Mouse (Mus musculus): ENCODE measurements around the gene Nmur1. TPM values are rescaled to one million over a fixed set of nuclear protein-coding genes. Genes with fewer than 3 reads are reported as not detected.

The Nmur1 gene
- total and polyA plus RNA-seq, 3 experiments: not detected

GRCm38 (mm10) chr1:86447596-86448171 lies 21.7 kb upstream of the Nmur1 start:
- Histone ChIP-seq H3K27ac (ENCODE audit: control insufficient read depth, low read depth, low read length) (no peak overlapping the region), H3K4me3 (ENCODE audit: control insufficient read depth in 1 of 2, insufficient read depth in 1 of 2, low read depth in 2 of 2, low read length in 2 of 2) (no peak overlapping the region), H3K9ac (ENCODE audit: control insufficient read depth, low read depth, low read length, poor library complexity, severe bottlenecking) (no peak overlapping the region), H3K4me1 (ENCODE audit: control insufficient read depth in 1 of 2, insufficient read depth in 2 of 2, low read length in 2 of 2) (peaks cover 0 to 18% of the 10 kb centered on the region in 2 experiments; a peak in 3 of 4 replicates), H3K79me2 (ENCODE audit: control insufficient read depth, insufficient read depth, low read length, poor library complexity) (peaks cover 3% of the 10 kb centered on the region; the same call in 1 of the 2 replicates), H3K9me3 (replicated peaks; ENCODE audit: insufficient read depth, low read length) (no peaks in the 10 kb centered on the region), H3K36me3 (ENCODE audit: control insufficient read depth in 1 of 2, insufficient read depth in 2 of 2, low read length in 2 of 2) (peaks cover 0 to 15% of the 10 kb centered on the region in 2 experiments; a peak in 2 of 4 replicates), H3K27me3 (ENCODE audit: control insufficient read depth in 1 of 2, insufficient read depth in 2 of 2, low read length in 2 of 2) (no peaks in the 10 kb centered on the region)
- no peak for DNase-seq (ENCODE audit: low read depth, low spot score)
- TF ChIP-seq ZC3H11A (IDR thresholded peaks at IDR 0.05; ENCODE audit: low read depth, low read length): no peak
- TF ChIP-seq USF2 (IDR thresholded peaks at IDR 0.05; ENCODE audit: borderline replicate concordance in 1 of 2, insufficient read depth in 1 of 2, low read depth in 1 of 2, low read length in 2 of 2): no peak
- no peak for TF ChIP-seq KAT2A (conservative IDR thresholded peaks at IDR 0.05; ENCODE audit: low read depth, low read length)
- TF ChIP-seq TAL1 (IDR thresholded peaks at IDR 0.05; ENCODE audit: low read length): no peak
- TF ChIP-seq RAD21 (IDR thresholded peaks at IDR 0.05; ENCODE audit: low read depth, low read length): no peak
- no peak for TF ChIP-seq CHD2 (IDR thresholded peaks at IDR 0.05; ENCODE audit: low read length)
- no peak for TF ChIP-seq GABPA (IDR thresholded peaks at IDR 0.05; ENCODE audit: low read depth, low read length)
- TF ChIP-seq NRF1 (IDR thresholded peaks at IDR 0.05; ENCODE audit: insufficient read depth, low read depth, low read length, poor library complexity, severe bottlenecking): no peak
- TF ChIP-seq CTCF (IDR thresholded peaks at IDR 0.05 in 2 of 3, conservative IDR thresholded peaks at IDR 0.05 in 1 of 3; ENCODE audit: control insufficient read depth in 1 of 3, insufficient read depth in 1 of 3, low read depth in 2 of 3, low read length in 3 of 3, poor library complexity in 1 of 3, severe bottlenecking in 1 of 3): no peak
- no peak for TF ChIP-seq HCFC1 (IDR thresholded peaks at IDR 0.05; ENCODE audit: low read depth, low read length)
- TF ChIP-seq JUND (IDR thresholded peaks at IDR 0.05; ENCODE audit: low read depth, low read length): no peak
- TF ChIP-seq ZMIZ1 (IDR thresholded peaks at IDR 0.05; ENCODE audit: low read depth, low read length): no peak
- TF ChIP-seq SMC3 (IDR thresholded peaks at IDR 0.05; ENCODE audit: low read depth, low read length): no peak
- no peak for TF ChIP-seq POLR2AphosphoS5 (IDR thresholded peaks at IDR 0.05; ENCODE audit: borderline replicate concordance, low read depth, low read length)

- Histone ChIP-seq H3K27ac (ENCODE audit: control insufficient read depth, low read depth, low read length) (peak overlapping the region; percentile 90), H3K36me3 (ENCODE audit: control insufficient read depth in 1 of 2, insufficient read depth in 2 of 2, low read length in 2 of 2) (peaks cover 0 to 19% of the 10 kb centered on the region in 2 experiments; a peak in 2 of 4 replicates), H3K79me2 (ENCODE audit: control insufficient read depth, insufficient read depth, low read length, poor library complexity) (peaks cover 11% of the 10 kb centered on the region; the same call in 1 of the 2 replicates), H3K4me3 (ENCODE audit: control insufficient read depth in 1 of 2, insufficient read depth in 1 of 2, low read depth in 2 of 2, low read length in 2 of 2) (peak overlapping the region; percentile 58 to 71), H3K9ac (ENCODE audit: control insufficient read depth, low read depth, low read length, poor library complexity, severe bottlenecking) (peak overlapping the region; percentile 92), H3K9me3 (replicated peaks; ENCODE audit: insufficient read depth, low read length) (no peaks in the 10 kb centered on the region), H3K4me1 (ENCODE audit: control insufficient read depth in 1 of 2, insufficient read depth in 2 of 2, low read length in 2 of 2) (peaks cover 0 to 21% of the 10 kb centered on the region in 2 experiments; a peak in 2 of 4 replicates), H3K27me3 (ENCODE audit: control insufficient read depth in 1 of 2, insufficient read depth in 2 of 2, low read length in 2 of 2) (no peaks in the 10 kb centered on the region)
- no peak for DNase-seq (ENCODE audit: low read depth, low spot score)
- TF ChIP-seq NELFE (IDR thresholded peaks at IDR 0.05; ENCODE audit: low read depth, low read length) (no peak), GABPA (IDR thresholded peaks at IDR 0.05; ENCODE audit: low read depth, low read length) (no peak), TBP (IDR thresholded peaks at IDR 0.05; ENCODE audit: low read depth, low read length) (no peak), MAX (IDR thresholded peaks at IDR 0.05; ENCODE audit: low read length) (no peak), EP300 (IDR thresholded peaks at IDR 0.05; ENCODE audit: low read depth in 1 of 2, low read length in 2 of 2) (no peak), TAL1 (IDR thresholded peaks at IDR 0.05; ENCODE audit: low read length) (no peak), E2F4 (IDR thresholded peaks at IDR 0.05; ENCODE audit: borderline replicate concordance, low read depth, low read length) (no peak), CHD1 (IDR thresholded peaks at IDR 0.05; ENCODE audit: low read depth, low read length) (no peak), ZKSCAN1 (IDR thresholded peaks at IDR 0.05; ENCODE audit: low read depth, low read length) (no peak), GATA1 (IDR thresholded peaks at IDR 0.05; ENCODE audit: low read depth, low read length) (no peak), POLR2AphosphoS5 (IDR thresholded peaks at IDR 0.05; ENCODE audit: borderline replicate concordance, low read depth, low read length) (no peak), KAT2A (conservative IDR thresholded peaks at IDR 0.05; ENCODE audit: low read depth, low read length) (no peak), MEF2A (IDR thresholded peaks at IDR 0.05; ENCODE audit: extremely low read depth, insufficient replicate concordance, low read depth, low read length, poor library complexity, severe bottlenecking) (no peak), CHD2 (IDR thresholded peaks at IDR 0.05; ENCODE audit: low read length) (no peak), UBTF (IDR thresholded peaks at IDR 0.05; ENCODE audit: borderline replicate concordance, insufficient read depth, low read depth, low read length) (no peak), USF2 (IDR thresholded peaks at IDR 0.05; ENCODE audit: borderline replicate concordance in 1 of 2, insufficient read depth in 1 of 2, low read depth in 1 of 2, low read length in 2 of 2) (no peak), CTCF (IDR thresholded peaks at IDR 0.05 in 2 of 3, conservative IDR thresholded peaks at IDR 0.05 in 1 of 3; ENCODE audit: control insufficient read depth in 1 of 3, insufficient read depth in 1 of 3, low read depth in 2 of 3, low read length in 3 of 3, poor library complexity in 1 of 3, severe bottlenecking in 1 of 3) (no peak), TCF12 (IDR thresholded peaks at IDR 0.05; ENCODE audit: low read depth, low read length) (no peak), HCFC1 (IDR thresholded peaks at IDR 0.05; ENCODE audit: low read depth, low read length) (no peak)
These were observed 17.6 kb upstream of the Nmur1 start for GRCm38 (mm10) chr1:86443386-86444172.
